Mouse (Mus musculus) lung, postnatal 0 days (tissue): ENCODE measurements around the gene Samd4b.

Experiments used
- CTCF ChIP-seq: IDR thresholded peaks from 2 replicates; pipeline ENCODE4 v1.5.1; 2016; ENCODE audit warnings: antibody characterized with exemption, mild to moderate bottlenecking
- EP300 ChIP-seq: IDR thresholded peaks from 2 replicates; pipeline ENCODE4 v1.6.1; 2016; ENCODE audit warnings: antibody characterized with exemption, mild to moderate bottlenecking, control low read depth

GRCm38 (mm10) chr7:28442688-28443087 is 155.3 kb downstream of the Samd4b start:
- no peak for TF ChIP-seq CTCF
- no peak for TF ChIP-seq EP300
